Mouse (Mus musculus): ENCODE results near the gene A830031A19Rik.

DNA sequence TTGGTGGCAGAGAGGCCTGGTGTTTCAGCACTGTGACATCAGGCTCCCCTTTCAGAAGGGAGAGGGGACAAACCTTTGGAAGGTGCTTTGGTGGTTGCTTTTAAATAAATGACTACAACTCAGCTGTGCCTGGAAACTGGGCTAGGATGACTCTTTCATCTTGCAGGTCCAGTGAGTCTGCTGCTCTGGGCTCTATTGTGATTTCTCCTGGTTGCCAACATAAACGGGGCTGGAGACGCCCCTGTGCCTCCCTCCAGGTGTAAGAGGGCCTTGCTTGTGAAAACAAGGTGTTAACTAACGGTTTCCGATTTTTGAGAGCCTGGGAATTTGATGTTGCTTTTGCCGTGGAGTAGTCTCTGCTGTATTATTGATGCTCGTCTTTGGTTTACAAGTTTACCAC, 21.6 kb upstream of the A830031A19Rik start:
- TF ChIP-seq CTCF (IDR thresholded peaks at IDR 0.05; ENCODE audit: low read depth, low read length): no peak
- TF ChIP-seq POLR2A (IDR thresholded peaks at IDR 0.05; ENCODE audit: insufficient read depth, low read length): no peak
- TF ChIP-seq EP300 (IDR thresholded peaks at IDR 0.05; ENCODE audit: insufficient read depth, low read depth, low read length): no peak

Measured in ES-Bruce4 (cell line).